Mouse (Mus musculus) midbrain, embryonic 12.5 days (tissue): ENCODE data around the gene Ifrd1. TPM values are rescaled to one million over a fixed set of nuclear protein-coding genes. Genes with fewer than 3 reads are reported as not detected.

Experiments used
- ATAC-seq: fragments of 200-750 bp; cut with Nextera tagmentation; 2 replicates; pipeline ENCODE4 v1.8.0; 2017; ENCODE audit warnings: low read depth, moderate TSS enrichment, moderate library complexity; ENCODE audit not compliant: low FRiP score
- H3K27ac ChIP-seq: fragments of 300-500 bp; sonication (generic); replicated peaks from 2 replicates; pipeline ENCODE4 v1.5.1; 2016; ENCODE audit warnings: mild to moderate bottlenecking
- H3K27me3 ChIP-seq: fragments of 300-500 bp; sonication (generic); 2 replicates; pipeline ENCODE4 v1.6.1; 2016; ENCODE audit warnings: mild to moderate bottlenecking
- H3K36me3 ChIP-seq: fragments of 300-500 bp; sonication (generic); 2 replicates; pipeline ENCODE4 v1.6.1; 2016
- H3K4me1 ChIP-seq: fragments of 300-500 bp; sonication (generic); 2 replicates; pipeline ENCODE4 v1.6.1; 2016
- H3K4me2 ChIP-seq: fragments of 300-500 bp; sonication (generic); replicated peaks from 2 replicates; pipeline ENCODE4 v1.6.1; 2016; ENCODE audit warnings: mild to moderate bottlenecking, moderate library complexity
- H3K4me3 ChIP-seq: fragments of 300-500 bp; sonication (generic); 2 replicates; pipeline ENCODE4 v1.5.1; 2016; ENCODE audit warnings: mild to moderate bottlenecking
- H3K9ac ChIP-seq: fragments of 300-500 bp; sonication (generic); replicated peaks from 2 replicates; pipeline ENCODE4 v1.6.1; 2016; ENCODE audit warnings: mild to moderate bottlenecking, moderate library complexity
- H3K9me3 ChIP-seq: fragments of 300-500 bp; sonication (generic); 2 replicates; pipeline ENCODE4 v1.6.1; 2016; ENCODE audit warnings: mild to moderate bottlenecking
- WGBS: fragments of 180-500 bp; shearing (Covaris S2); methylation state at CpG from one replicate; pipeline ENCODE4 v1.1.7; 2016; 5-methylcytosine and 5-hydroxymethylcytosine counted together
- polyA plus RNA-seq: library from polyadenylated mRNA; unstranded; fragments of >200 nt; fragmentation: Nextera tagmentation; extraction: Ambion mirVana; gene quantifications from 2 replicates; pipeline ENCODE4 v1.2.1, GENCODE M21; 2016

Gene Ifrd1
- polyA plus RNA-seq, 1 experiment from 2014 or later = 178 TPM

GRCm38 (mm10) chr12:40232231-40232630 lies 16.1 kb downstream of the Ifrd1 start:
- 83% methylated on average over 1 of the region's 1 CpGs for WGBS
- H3K4me3 ChIP-seq = no peak overlapping the region
- H3K27me3 ChIP-seq = no peaks in the 10 kb centered on the region
- ATAC-seq = no peak
- H3K4me1 ChIP-seq = no peaks in the 10 kb centered on the region
- no peaks in the 10 kb centered on the region for H3K36me3 ChIP-seq
- no peak overlapping the region for H3K9ac ChIP-seq
- no peaks in the 10 kb centered on the region for H3K9me3 ChIP-seq
- no peak overlapping the region for H3K27ac ChIP-seq
- H3K4me2 ChIP-seq = no peak overlapping the region

DNA sequence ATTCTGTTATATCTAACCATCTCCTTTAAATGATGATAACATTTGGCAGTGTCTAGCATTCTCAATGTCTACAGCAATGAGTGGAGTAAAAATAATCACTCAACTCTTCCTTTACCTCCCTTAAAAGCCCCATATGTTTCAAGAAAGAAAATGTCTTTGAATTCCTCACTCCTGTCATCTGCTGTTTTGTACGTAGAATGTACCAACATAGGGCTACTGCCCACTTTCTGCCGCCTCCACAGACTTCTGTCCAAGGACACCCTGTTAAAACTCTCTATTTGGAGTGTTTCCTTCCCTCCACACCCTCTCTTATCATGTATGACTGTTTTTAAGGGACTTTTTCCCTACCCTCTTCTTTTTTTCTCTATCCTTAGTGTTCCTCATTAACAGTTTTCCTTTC lies 16.7 kb downstream of the Ifrd1 start:
- Histone ChIP-seq H3K4me3 (no peak overlapping the region), H3K9me3 (no peaks in the 10 kb centered on the region), H3K9ac (no peak overlapping the region), H3K4me2 (no peak overlapping the region), H3K4me1 (no peaks in the 10 kb centered on the region), H3K27ac (no peak overlapping the region), H3K36me3 (no peaks in the 10 kb centered on the region), H3K27me3 (no peaks in the 10 kb centered on the region)
- ATAC-seq = no peak
- 90% methylated on average over 2 of the region's 2 CpGs for WGBS

GRCm38 (mm10) chr12:40224171-40224880 lies 24.0 kb downstream of the Ifrd1 start:
- no peak overlapping the region for H3K9ac ChIP-seq
- H3K27me3 ChIP-seq = no peaks in the 10 kb centered on the region
- 94% methylated on average over 9 of the region's 9 CpGs for WGBS
- H3K27ac ChIP-seq = no peak overlapping the region
- no peaks in the 10 kb centered on the region for H3K36me3 ChIP-seq
- H3K9me3 ChIP-seq = no peaks in the 10 kb centered on the region
- no peak for ATAC-seq
- H3K4me3 ChIP-seq = no peak overlapping the region
- peaks cover 21% of the 10 kb centered on the region for H3K4me1 ChIP-seq
- 0 out of 2 replicates have a peak overlapping the region, but pooled peaks have one; percentile 60 for H3K4me2 ChIP-seq

DNA sequence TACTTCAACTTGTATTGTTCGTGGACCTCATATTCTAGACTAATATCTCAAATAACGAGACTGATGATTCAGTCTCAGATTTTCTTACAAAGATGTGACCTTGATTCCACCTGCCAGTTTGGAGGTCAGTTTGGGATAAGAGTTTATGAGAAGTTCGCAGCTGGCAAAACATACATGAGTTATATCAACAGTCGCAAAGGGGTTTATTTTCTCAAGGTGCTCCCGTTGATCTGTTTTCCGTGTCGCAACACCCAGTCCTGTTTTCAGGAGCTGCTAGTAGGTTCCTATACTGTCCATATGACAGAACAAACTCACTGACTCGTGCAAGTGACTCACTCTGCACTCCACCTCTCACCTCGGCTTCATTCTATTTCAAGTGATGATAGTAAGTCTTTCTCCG lies 24.6 kb downstream of the Ifrd1 start:
- Histone ChIP-seq H3K9me3 (no peaks in the 10 kb centered on the region), H3K4me2 (peak overlapping the region; percentile 60), H3K4me1 (peaks cover 21% of the 10 kb centered on the region), H3K36me3 (no peaks in the 10 kb centered on the region), H3K9ac (peak overlapping the region; percentile 50; the same call in 1 of the 2 replicates), H3K27ac (no peak overlapping the region; the same call in 1 of the 2 replicates), H3K4me3 (peak overlapping the region; percentile 77), H3K27me3 (no peaks in the 10 kb centered on the region)
- ATAC-seq = no peak
- 62% methylated on average over 10 of the region's 10 CpGs for WGBS

DNA sequence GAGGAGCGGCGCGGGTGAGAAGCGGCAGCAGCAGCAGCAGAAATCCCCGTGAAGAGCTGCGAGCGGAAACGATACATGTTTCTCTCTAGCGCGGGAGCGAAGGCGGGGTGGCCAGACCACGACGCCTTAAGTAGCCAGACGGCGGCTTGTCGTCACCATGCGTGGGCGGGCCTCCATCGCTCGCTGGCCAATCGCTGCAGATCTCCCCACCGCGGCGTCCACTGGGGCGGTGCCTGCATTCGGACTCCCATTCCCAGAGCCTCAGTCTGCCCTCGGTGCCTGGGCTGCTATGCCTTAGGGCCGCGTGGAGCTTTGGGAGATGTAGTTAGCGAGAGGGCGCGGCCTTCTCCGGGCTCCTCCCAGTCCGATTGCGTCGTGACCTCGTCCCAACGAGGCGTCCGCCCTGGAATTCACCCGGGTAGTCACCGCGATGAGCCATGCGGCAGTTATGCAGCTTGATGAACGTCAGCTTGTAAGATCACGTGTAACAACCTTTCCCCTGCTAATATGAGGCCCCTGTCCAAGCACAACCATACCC lies 25.2 kb downstream of the Ifrd1 start:
- H3K36me3 ChIP-seq = no peaks in the 10 kb centered on the region
- H3K9me3 ChIP-seq = no peaks in the 10 kb centered on the region
- ATAC-seq = peak; percentile 98
- H3K27me3 ChIP-seq = no peaks in the 10 kb centered on the region
- peaks cover 21% of the 10 kb centered on the region for H3K4me1 ChIP-seq
- peak overlapping the region; percentile 90 for H3K27ac ChIP-seq
- H3K4me3 ChIP-seq = peak overlapping the region; percentile 77
- under 1% methylated on average over 47 of the region's 47 CpGs for WGBS
- H3K9ac ChIP-seq = peak overlapping the region; percentile 91
- H3K4me2 ChIP-seq = peak overlapping the region; percentile 67

GRCm38 (mm10) chr12:40222251-40223081 lies 25.8 kb downstream of the Ifrd1 start:
- under 1% methylated on average over 75 of the region's 81 CpGs for WGBS
- Histone ChIP-seq H3K4me2 (peak overlapping the region; percentile 67), H3K27ac (peak overlapping the region; percentile 90), H3K4me1 (peaks cover 21% of the 10 kb centered on the region), H3K9me3 (no peaks in the 10 kb centered on the region), H3K4me3 (peak overlapping the region; percentile 77), H3K27me3 (no peaks in the 10 kb centered on the region), H3K9ac (peak overlapping the region; percentile 91), H3K36me3 (no peaks in the 10 kb centered on the region)
- ATAC-seq = peak; percentile 92

DNA sequence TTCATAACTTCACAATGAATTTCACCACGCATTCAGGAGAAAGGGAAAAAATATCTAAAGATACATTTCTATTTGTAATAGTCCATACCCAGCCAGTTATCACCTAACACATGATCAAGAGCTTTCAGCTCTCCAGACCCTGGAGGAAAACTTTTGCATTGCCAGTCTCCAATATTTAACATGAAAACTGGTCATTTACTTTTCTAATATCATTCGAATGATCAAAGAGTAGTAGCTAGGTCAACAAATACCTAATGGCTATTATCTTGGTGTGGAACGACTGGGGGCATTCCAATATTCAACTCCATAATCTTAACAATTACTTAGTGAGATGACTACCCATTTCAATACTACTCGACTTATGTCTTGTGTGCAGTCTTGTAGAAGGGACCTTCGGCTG lies 26.7 kb downstream of the Ifrd1 start:
- Histone ChIP-seq H3K4me1 (peaks cover 21% of the 10 kb centered on the region), H3K9ac (peak overlapping the region; percentile 91), H3K27ac (peak overlapping the region; percentile 90), H3K9me3 (no peaks in the 10 kb centered on the region), H3K36me3 (peaks cover under 1% of the 10 kb centered on the region), H3K4me3 (peak overlapping the region; percentile 77), H3K4me2 (peak overlapping the region; percentile 67), H3K27me3 (no peaks in the 10 kb centered on the region)
- 23% methylated on average over 5 of the region's 5 CpGs for WGBS
- ATAC-seq = no peak

GRCm38 (mm10) chr12:40220896-40221295 lies 27.4 kb downstream of the Ifrd1 start:
- H3K27ac ChIP-seq = no peak overlapping the region
- H3K27me3 ChIP-seq = no peaks in the 10 kb centered on the region
- ATAC-seq = no peak
- no peaks in the 10 kb centered on the region for H3K9me3 ChIP-seq
- peaks cover 8% of the 10 kb centered on the region for H3K36me3 ChIP-seq
- peak overlapping the region; percentile 91; the same call in 1 of the 2 replicates for H3K9ac ChIP-seq
- peak overlapping the region; percentile 67 for H3K4me2 ChIP-seq
- peak overlapping the region; percentile 77 for H3K4me3 ChIP-seq
- 36% methylated on average over 3 of the region's 3 CpGs for WGBS
- peaks cover 21% of the 10 kb centered on the region for H3K4me1 ChIP-seq

DNA sequence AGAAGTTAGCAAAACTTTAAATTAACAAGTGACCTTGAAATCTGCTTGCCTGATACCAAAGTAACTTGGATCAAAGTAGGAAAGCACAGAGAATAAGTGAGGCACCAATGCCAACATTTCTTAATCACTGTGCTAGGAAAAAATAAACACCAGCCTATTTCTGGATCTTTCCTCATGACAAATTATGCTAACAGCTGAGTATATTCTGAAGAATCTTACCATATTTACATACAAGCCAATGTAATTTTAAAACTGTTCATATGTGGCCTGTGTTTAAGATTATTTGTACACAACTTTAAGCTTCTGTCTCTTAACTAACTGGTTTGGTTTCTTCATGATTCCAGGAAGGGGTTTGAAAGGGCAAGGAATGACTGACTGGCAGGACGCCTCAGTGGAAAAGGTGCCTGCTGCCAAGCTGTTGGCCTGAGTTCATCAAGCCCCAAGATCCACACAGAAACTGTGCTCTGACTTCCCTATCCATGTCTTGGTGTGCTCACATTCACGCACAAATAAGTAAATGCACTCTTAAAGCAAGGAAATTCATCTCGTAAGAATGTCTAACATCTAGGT lies 28.2 kb downstream of the Ifrd1 start:
- H3K9ac ChIP-seq = peak overlapping the region; percentile 21; the same call in 1 of the 2 replicates

DNA sequence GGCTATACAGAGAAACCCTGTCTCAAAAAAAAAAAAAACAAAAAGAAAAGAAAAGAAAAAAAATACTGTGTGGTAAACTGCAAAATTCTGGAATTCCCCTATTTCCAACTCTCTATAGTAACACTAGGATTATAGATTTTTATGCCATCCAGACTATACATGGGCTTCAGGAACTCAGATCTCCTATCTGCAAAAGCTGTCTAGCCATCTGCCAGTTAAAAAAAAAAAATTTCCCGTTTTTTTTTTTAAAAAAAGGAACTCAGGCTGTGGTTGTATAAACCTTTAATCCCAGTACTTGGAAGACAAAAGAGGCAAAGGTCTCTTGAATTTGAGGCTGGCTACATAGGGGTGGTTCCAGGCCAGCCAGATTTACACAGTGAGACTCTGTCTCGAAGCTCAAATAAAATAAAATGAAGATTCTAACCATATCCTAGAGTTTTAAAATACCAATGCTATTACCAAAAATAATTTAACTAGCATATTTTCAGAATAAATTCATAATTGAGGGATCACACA lies 29.8 kb downstream of the Ifrd1 start:
- Histone ChIP-seq H3K4me2 (no peak overlapping the region), H3K27ac (no peak overlapping the region), H3K9ac (no peak overlapping the region), H3K36me3 (peaks cover 32% of the 10 kb centered on the region), H3K4me1 (peaks cover 17% of the 10 kb centered on the region), H3K27me3 (no peaks in the 10 kb centered on the region), H3K9me3 (no peaks in the 10 kb centered on the region), H3K4me3 (no peak overlapping the region)
- 72% methylated on average over 2 of the region's 2 CpGs for WGBS
- no peak for ATAC-seq

More for the DNA sequence above, 28.2 kb downstream of the Ifrd1 start:
- ATAC-seq = no peak
- no peaks in the 10 kb centered on the region for H3K9me3 ChIP-seq
- peaks cover 16% of the 10 kb centered on the region for H3K36me3 ChIP-seq
- H3K27me3 ChIP-seq = no peaks in the 10 kb centered on the region
- WGBS = 61% methylated on average over 3 of the region's 3 CpGs
- peaks cover 21% of the 10 kb centered on the region for H3K4me1 ChIP-seq
- no peak overlapping the region for H3K27ac ChIP-seq
- H3K4me2 ChIP-seq = peak overlapping the region; percentile 67
- H3K4me3 ChIP-seq = peak overlapping the region; percentile 26

DNA sequence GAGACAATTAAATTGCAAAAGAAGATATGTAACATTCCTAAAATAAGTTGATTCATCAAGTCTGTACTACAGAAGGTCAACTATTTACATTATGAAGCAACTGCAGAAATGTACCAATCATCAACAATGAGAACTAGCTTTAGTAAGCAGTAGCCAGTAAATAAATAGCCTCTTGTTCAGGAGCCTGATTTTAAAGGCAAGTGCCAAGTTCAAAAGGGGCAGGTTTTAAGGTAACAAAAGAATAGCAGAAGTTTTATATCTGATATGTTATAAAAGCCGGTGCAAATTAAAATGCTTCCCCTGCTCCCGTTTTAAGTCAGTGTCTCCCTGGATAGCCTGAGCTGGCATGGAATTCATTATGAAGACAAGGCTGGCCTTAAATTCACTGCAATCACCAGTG lies 30.5 kb downstream of the Ifrd1 start:
- Histone ChIP-seq H3K9me3 (no peaks in the 10 kb centered on the region), H3K9ac (no peak overlapping the region), H3K36me3 (peaks cover 39% of the 10 kb centered on the region), H3K27ac (no peak overlapping the region), H3K27me3 (no peaks in the 10 kb centered on the region), H3K4me1 (peaks cover 17% of the 10 kb centered on the region), H3K4me2 (no peak overlapping the region), H3K4me3 (no peak overlapping the region)
- WGBS = 93% methylated on average over 2 of the region's 2 CpGs
- ATAC-seq = no peak
